Mouse (Mus musculus) embryonic fibroblast, embryonic 13.5 days (primary cell): ENCODE measurements around the gene Zfp622. TPM values are rescaled to one million over a fixed set of nuclear protein-coding genes. Genes with fewer than 3 reads are reported as not detected.
A peak's percentile ranks its signal among the peaks of the same experiment; 100 is the strongest.

Experiments used
- H3K27ac ChIP-seq: 2 replicates; pipeline ENCODE4 v1.5.1; 2012; ENCODE audit warnings: low read length, control low read depth, inconsistent platforms; ENCODE audit not compliant: insufficient read depth
- H3K4me1 ChIP-seq: 2 replicates; pipeline ENCODE4 v1.6.1; 2011; ENCODE audit warnings: low read length; ENCODE audit not compliant: control insufficient read depth, insufficient read depth
- H3K4me3 ChIP-seq: 2 replicates; pipeline ENCODE4 v1.5.1; 2011; ENCODE audit warnings: mild to moderate bottlenecking, control low read depth, low read length; ENCODE audit not compliant: insufficient read depth
- CTCF ChIP-seq: IDR thresholded peaks from 2 replicates; pipeline ENCODE4 v1.5.1; 2011; ENCODE audit warnings: mild to moderate bottlenecking, control low read depth, low read length, moderate library complexity, borderline replicate concordance; ENCODE audit not compliant: insufficient read depth
- POLR2A ChIP-seq: IDR thresholded peaks from 2 replicates; pipeline ENCODE4 v1.6.1; 2011; ENCODE audit warnings: low read depth, mild to moderate bottlenecking, control low read depth, low read length, moderate library complexity
- polyA plus RNA-seq: library from polyadenylated mRNA; stranded (reverse); fragments of >200 nt; gene quantifications from 2 replicates; pipeline ENCODE4 v1.2.4, GENCODE M21; 2011; ENCODE audit warnings: low read depth; ENCODE audit not compliant: missing spikeins, insufficient read length

Zfp622 gene
- polyA plus RNA-seq: 50.4 and 54.3 TPM in 2 replicates

- Histone ChIP-seq H3K4me1 (0 out of 2 replicates have a peak, but pooled peaks cover 1% of the 10 kb centered on the region), H3K4me3 (peak within 1 kb of the TSS; percentile 86), H3K27ac (peak within 1 kb of the TSS; percentile 63)
- TF ChIP-seq POLR2A (peak; percentile 95), CTCF (no peak)
Measured at GRCm38 (mm10) chr15:25984067-25984733, at the start of gene Zfp622. Gene Zfp622 (plus strand): TSS chr15:25984366.

- TF ChIP-seq POLR2A (no peak), CTCF (no peak)
- Histone ChIP-seq H3K4me3 (no peak overlapping the region), H3K27ac (no peak overlapping the region), H3K4me1 (peaks cover 9% of the 10 kb centered on the region)
Measured at GRCm38 (mm10) chr15:25934411-25934810, 49.8 kb upstream of the Zfp622 start.

GRCm38 (mm10) chr15:25938496-25938895 lies 45.7 kb upstream of the Zfp622 start:
- no peak overlapping the region for H3K27ac ChIP-seq
- peaks cover 2% of the 10 kb centered on the region; the same call in 1 of the 2 replicates for H3K4me1 ChIP-seq
- H3K4me3 ChIP-seq: no peak overlapping the region
- TF ChIP-seq CTCF (no peak), POLR2A (no peak)

- no peak overlapping the region for H3K4me3 ChIP-seq
- H3K27ac ChIP-seq: no peak overlapping the region
- TF ChIP-seq POLR2A (no peak), CTCF (no peak)
- no peaks in the 10 kb centered on the region for H3K4me1 ChIP-seq
Measured at GRCm38 (mm10) chr15:25940397-25941377, 43.5 kb upstream of the Zfp622 start.

GRCm38 (mm10) chr15:25941514-25941913 lies 42.7 kb upstream of the Zfp622 start:
- TF ChIP-seq CTCF (no peak), POLR2A (no peak)
- no peak overlapping the region for H3K4me3 ChIP-seq
- H3K4me1 ChIP-seq: no peaks in the 10 kb centered on the region
- no peak overlapping the region for H3K27ac ChIP-seq

GRCm38 (mm10) chr15:25942415-25942814 lies 41.8 kb upstream of the Zfp622 start:
- Histone ChIP-seq H3K27ac (no peak overlapping the region), H3K4me3 (no peak overlapping the region), H3K4me1 (no peaks in the 10 kb centered on the region)
- TF ChIP-seq CTCF (no peak), POLR2A (no peak)

GRCm38 (mm10) chr15:25943386-25944137 lies 40.6 kb upstream of the Zfp622 start:
- TF ChIP-seq CTCF (no peak), POLR2A (no peak)
- Histone ChIP-seq H3K27ac (no peak overlapping the region), H3K4me1 (no peaks in the 10 kb centered on the region), H3K4me3 (no peak overlapping the region)

GRCm38 (mm10) chr15:25945224-25945623 lies 38.9 kb upstream of the Zfp622 start:
- no peak for TF ChIP-seq POLR2A
- TF ChIP-seq CTCF: no peak
- no peak overlapping the region for H3K4me3 ChIP-seq
- no peak overlapping the region for H3K27ac ChIP-seq
- no peaks in the 10 kb centered on the region for H3K4me1 ChIP-seq

GRCm38 (mm10) chr15:25946482-25946881 lies 37.7 kb upstream of the Zfp622 start:
- H3K4me3 ChIP-seq: no peak overlapping the region
- no peak for TF ChIP-seq CTCF
- TF ChIP-seq POLR2A: no peak
- no peaks in the 10 kb centered on the region for H3K4me1 ChIP-seq
- H3K27ac ChIP-seq: no peak overlapping the region
